Mouse (Mus musculus) left cerebral cortex, postnatal 36 days (tissue): ENCODE data around the gene Cox8a. TPM values are rescaled to one million over a fixed set of nuclear protein-coding genes. Genes with fewer than 3 reads are reported as not detected.

Source experiments
- DNase-seq, 2 experiments: peaks; one replicate each; pipeline ENCODE4 v3.0.0; 2021 to 2022; ENCODE audit warnings: low spot score in 2 of 2, mixed read lengths in 1 of 2
- intact Hi-C: fragments of 180-260 bp; cut with DNase I; formaldehyde crosslinking; loops from one replicate; pipeline ENCODE4 v1.15.1; 2025
- total RNA-seq, 2 experiments: library from RNA; stranded (reverse); gene quantifications; 2 replicates each; pipeline ENCODE4 v1.2.3; 2021

The Cox8a gene
- total RNA-seq, 2 experiments from 2014 or later, result 989 to 1,090 TPM

DNA sequence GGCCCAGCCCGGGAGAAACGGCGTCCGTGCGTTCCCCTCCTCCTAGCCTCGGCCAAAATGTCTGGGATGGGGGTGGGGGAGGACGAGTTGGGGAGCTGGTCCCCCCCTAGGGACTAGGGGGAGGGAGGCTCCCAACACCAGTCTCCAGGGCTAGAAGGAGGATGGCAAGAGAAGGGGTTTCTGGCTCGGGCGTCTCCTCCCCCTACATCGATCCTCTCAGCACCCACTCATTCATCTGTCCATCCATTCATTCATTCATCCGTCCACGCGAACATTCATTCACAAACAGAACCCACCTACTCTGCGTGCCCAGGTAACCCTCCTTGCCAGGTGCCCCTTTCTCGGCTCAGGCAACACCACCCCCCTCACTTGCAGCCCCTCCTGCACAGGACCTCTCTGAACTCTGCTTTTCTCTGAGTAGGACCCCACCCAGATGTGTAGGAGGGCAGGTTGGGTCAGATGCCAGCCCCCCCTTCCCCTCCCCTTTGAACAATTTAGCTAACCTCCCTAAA lies 51.2 kb downstream of the Cox8a start:
- intact Hi-C loops, result loop anchor here (5.0 kb wide), 1 partner anchor 84 kb away; no protein-coding TSS in a partner anchor
- DNase-seq, result no peak

DNA sequence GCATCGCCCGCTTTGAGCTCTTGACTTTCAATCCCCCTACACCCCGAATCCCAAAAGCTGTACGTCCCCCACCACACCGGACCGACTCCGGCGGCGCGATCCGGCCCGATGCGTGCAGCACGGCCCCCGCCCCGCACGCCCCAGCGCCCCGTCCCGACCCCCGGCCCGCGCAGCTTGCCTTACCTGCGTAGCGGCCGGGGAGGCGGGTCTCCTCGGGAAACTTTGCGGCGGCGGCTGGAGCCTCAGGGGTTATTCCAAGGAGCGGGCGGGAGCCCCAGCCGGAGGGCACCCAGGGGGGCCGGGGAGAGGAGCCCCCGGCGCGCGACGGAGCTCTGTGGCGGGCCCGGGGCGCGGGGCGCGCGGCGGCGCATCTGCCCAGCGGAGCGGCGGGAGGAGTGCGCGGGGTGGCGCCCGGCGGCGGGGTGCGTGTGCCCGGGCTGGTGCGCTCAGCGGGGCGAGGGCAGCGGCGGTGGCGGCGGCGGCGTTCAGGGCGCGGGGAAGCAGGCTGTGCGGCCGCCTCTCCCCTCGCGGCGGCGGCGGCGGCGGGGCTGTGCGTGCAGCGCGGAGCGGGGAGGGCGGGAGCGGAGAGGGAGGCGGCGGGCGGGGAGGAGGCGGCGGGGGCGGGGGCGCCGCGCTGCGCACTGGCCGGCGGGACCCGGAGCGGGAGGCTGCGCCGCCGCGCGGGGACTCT lies 51.8 kb downstream of the Cox8a start:
- intact Hi-C loops, result loop anchor here (5.0 kb wide), 1 partner anchor 83 kb away; no protein-coding TSS in a partner anchor
- DNase-seq, result peak in 1 of 2 experiments; percentile 57

Other genes with a start within 250 kb of the Cox8a start
- 10 to 100 TPM; 51.5 to 55.6 TPM for gene Ppp1r14b, start 242.6 kb downstream of the Cox8a start, total RNA-seq
- 10 to 100 TPM in 1 of 2 experiments, 1 to 10 TPM in 1; 9.7 to 12.5 TPM for gene Plcb3, start 241.1 kb downstream of the Cox8a start, total RNA-seq
- 100 to 1,000 TPM; 102 to 103 TPM for gene Fkbp2, start 237.1 kb downstream of the Cox8a start, total RNA-seq
- gene Vegfb, start 230.0 kb downstream of the Cox8a start, total RNA-seq, result 100 to 1,000 TPM in 1 of 2 experiments, 10 to 100 TPM in 1; 88.0 to 104 TPM
- 10 to 100 TPM; 22.9 to 28.1 TPM for gene Dnajc4, start 225.0 kb downstream of the Cox8a start, total RNA-seq
- 10 to 100 TPM; 12.5 to 16.8 TPM for gene Nudt22, start 221.5 kb downstream of the Cox8a start, total RNA-seq
- gene Trpt1, start 221.5 kb downstream of the Cox8a start, total RNA-seq, result 10 to 100 TPM; 20.4 to 24.7 TPM
- 1 to 10 TPM; 3.7 to 4.9 TPM for gene Fermt3, start 198.1 kb downstream of the Cox8a start, total RNA-seq
- 100 to 1,000 TPM; 179 to 201 TPM for gene Stip1, start 177.6 kb downstream of the Cox8a start, total RNA-seq
- gene Macrod1, start 160.8 kb downstream of the Cox8a start, total RNA-seq, result 10 to 100 TPM; 14.1 to 17.6 TPM
- 10 to 100 TPM; 36.2 to 41.7 TPM for gene Flrt1, start 111.9 kb downstream of the Cox8a start, total RNA-seq
- gene Otub1, start 11.3 kb downstream of the Cox8a start, total RNA-seq, result 100 to 1,000 TPM; 253 to 285 TPM
- gene Naa40, start 23.6 kb upstream of the Cox8a start, total RNA-seq, result 10 to 100 TPM; 26.5 to 42.4 TPM
- 10 to 100 TPM; 14.9 to 16.0 TPM for gene Rcor2, start 49.7 kb upstream of the Cox8a start, total RNA-seq
- gene Mark2, start 124.2 kb upstream of the Cox8a start, total RNA-seq, result 100 to 1,000 TPM; 134 to 160 TPM
- gene Spindoc, start 165.4 kb upstream of the Cox8a start, total RNA-seq, result 10 to 100 TPM; 31.9 to 37.4 TPM
- 10 to 100 TPM; 34.7 to 37.3 TPM for gene 2700081O15Rik, start 200.0 kb upstream of the Cox8a start, total RNA-seq